In the genomic region with DNA sequence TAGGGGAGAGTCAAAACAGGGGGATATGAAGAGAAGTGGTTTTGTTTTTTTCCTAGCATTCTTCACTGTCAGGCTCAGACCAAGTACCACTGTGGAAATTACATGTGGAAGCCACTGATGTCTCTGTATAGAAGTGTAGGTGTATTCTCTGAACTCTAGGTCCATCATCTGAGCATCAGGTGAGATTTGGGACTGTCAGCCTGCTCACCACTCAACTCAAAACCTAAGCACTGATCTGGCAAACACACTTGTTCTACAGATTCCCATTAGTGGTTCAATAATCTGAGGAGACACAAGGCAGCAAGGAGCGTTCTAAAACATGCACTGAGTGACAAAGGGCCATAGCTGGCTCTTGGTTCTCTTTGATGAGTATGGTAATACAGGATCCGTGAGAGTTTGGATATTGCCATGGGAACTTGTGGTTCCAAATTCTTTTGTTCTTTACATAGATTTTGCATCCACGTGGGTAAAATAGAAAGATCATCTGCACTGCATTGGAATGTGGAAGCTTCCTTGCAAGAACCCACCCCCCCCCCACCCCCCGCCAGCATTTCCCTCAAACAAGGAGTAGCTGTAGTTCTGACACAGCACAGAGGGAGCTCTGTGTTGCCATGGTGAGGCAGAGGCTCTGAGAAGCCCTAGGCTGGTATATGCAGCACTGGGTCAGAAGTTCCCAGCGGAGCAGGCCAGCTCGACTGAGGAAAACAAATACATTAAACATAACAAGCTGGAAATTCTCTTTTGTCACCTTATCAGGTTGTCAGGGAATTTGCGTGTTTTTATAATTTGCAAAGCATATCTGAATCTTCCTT, we compare ENCODE assay signal across 11 mouse cellular contexts.
DNase-seq lines count a peak whose midpoint lies in the region; ATAC-seq and TF ChIP-seq lines count a peak whose summit lies in the region.
"Had no signal": no experiment of that assay in that cellular context is flagged by ENCODE, and none has a peak within 500 bp of the region (broad histone marks: within the 10 kb centered on the region; RNA-seq: fewer than 3 reads in every experiment).

No protein-coding gene starts in this region.

- H3K9me3 ChIP-seq in stomach, embryonic 14.5 days (ENCODE audit: control insufficient read depth, low read depth, low read length): no peaks in the 10 kb centered on the region
- no peaks in the 10 kb centered on the region for H3K9me3 ChIP-seq in stomach, postnatal 0 days (ENCODE audit: control insufficient read depth, low read length)
- peaks cover 5% of the 10 kb centered on the region; the same call in 1 of the 2 replicates for H3K9me3 ChIP-seq in midbrain, embryonic 12.5 days

- H3K27me3 ChIP-seq in stomach, embryonic 14.5 days (ENCODE audit: control insufficient read depth, insufficient read depth, low read length): no peaks in the 10 kb centered on the region
- H3K27me3 ChIP-seq in stomach, postnatal 0 days (ENCODE audit: control insufficient read depth, insufficient read depth, low read length): no peaks in the 10 kb centered on the region
- no peaks in the 10 kb centered on the region for H3K27me3 ChIP-seq in midbrain, embryonic 12.5 days
- H3K27me3 ChIP-seq: Patski had no signal

- no peak overlapping the region for H3K9ac ChIP-seq in stomach, embryonic 14.5 days (replicated peaks; ENCODE audit: low read depth, low read length)
- H3K9ac ChIP-seq in stomach, postnatal 0 days (ENCODE audit: low read length): no peak overlapping the region
- no peak overlapping the region for H3K9ac ChIP-seq in midbrain, embryonic 12.5 days (replicated peaks)

- H3K36me3 ChIP-seq in stomach, embryonic 14.5 days (ENCODE audit: control insufficient read depth, insufficient read depth, low read length): no peaks in the 10 kb centered on the region
- no peaks in the 10 kb centered on the region for H3K36me3 ChIP-seq in stomach, postnatal 0 days (ENCODE audit: control insufficient read depth, insufficient read depth, low read length)
- no peaks in the 10 kb centered on the region for H3K36me3 ChIP-seq in midbrain, embryonic 12.5 days

- peak; percentile 65; the same call in 1 of the 2 replicates for ATAC-seq in stomach, embryonic 14.5 days (ENCODE audit: insufficient number of reproducible peaks, insufficient read depth, low FRiP score, low read depth)
- no peak for ATAC-seq in stomach, postnatal 0 days (ENCODE audit: low FRiP score, low TSS enrichment)
- peak; percentile 98 for ATAC-seq in midbrain, embryonic 12.5 days (ENCODE audit: low FRiP score, low read depth)
- ATAC-seq: Patski had no signal

- intact Hi-C loops in heart, postnatal 25 days (cut with DNase I): no loop called here

- TF ChIP-seq CTCF in stomach, postnatal 0 days (IDR thresholded peaks at IDR 0.05; ENCODE audit: low read depth): no peak

- no peak overlapping the region for H3K4me2 ChIP-seq in stomach, embryonic 14.5 days (replicated peaks; ENCODE audit: low read depth, low read length)
- no peak overlapping the region for H3K4me2 ChIP-seq in stomach, postnatal 0 days (replicated peaks; ENCODE audit: low read depth)
- H3K4me2 ChIP-seq in midbrain, embryonic 12.5 days (replicated peaks): peak overlapping the region; percentile 22

- H3K27ac ChIP-seq in stomach, embryonic 14.5 days (ENCODE audit: low read length): no peak overlapping the region
- H3K27ac ChIP-seq in stomach, postnatal 0 days (replicated peaks): no peak overlapping the region
- peak overlapping the region; percentile 75 for H3K27ac ChIP-seq in midbrain, embryonic 12.5 days (replicated peaks)
- H3K27ac ChIP-seq: left cerebral cortex, adult 2 months had no signal

- DNase-seq in stomach, postnatal 0 days (ENCODE audit: low spot score): no peak
- DNase-seq in frontal cortex, postnatal 10 days (ENCODE audit: low spot score in 2 of 2): peak; percentile 25 to 36
- DNase-seq in gastrocnemius, postnatal 4 days (ENCODE audit: low spot score in 2 of 2): no peak
- DNase-seq in adipocyte (ENCODE audit: low spot score): no peak
- DNase-seq in heart, postnatal 25 days (ENCODE audit: low spot score): no peak
- DNase-seq in urinary bladder, adult 18-20 months (ENCODE audit: low spot score in 2 of 2): no peak

- no peak for TF ChIP-seq EP300 in stomach, postnatal 0 days (optimal IDR thresholded peaks at IDR 0.05)

- WGBS in stomach, embryonic 14.5 days: 18% methylated on average over 7 of the region's 7 CpGs
- 23% methylated on average over 7 of the region's 7 CpGs for WGBS in stomach, postnatal 0 days
- 4% methylated on average over 7 of the region's 7 CpGs for WGBS in midbrain, embryonic 12.5 days

- no peaks in the 10 kb centered on the region for H3K4me1 ChIP-seq in stomach, embryonic 14.5 days (ENCODE audit: control insufficient read depth, insufficient read depth, low read length)
- H3K4me1 ChIP-seq in stomach, postnatal 0 days (replicated peaks; ENCODE audit: control insufficient read depth, insufficient read depth): no peaks in the 10 kb centered on the region
- H3K4me1 ChIP-seq in midbrain, embryonic 12.5 days: peaks cover 25% of the 10 kb centered on the region

- H3K4me3 ChIP-seq in stomach, embryonic 14.5 days (ENCODE audit: low read depth, low read length): no peak overlapping the region
- H3K4me3 ChIP-seq in stomach, postnatal 0 days (ENCODE audit: low read depth, low read length): no peak overlapping the region
- no peak overlapping the region for H3K4me3 ChIP-seq in midbrain, embryonic 12.5 days
- H3K4me3 ChIP-seq: erythroblast, embryonic 14.5 days; left cerebral cortex, adult 2 months had no signal

Comparison
In these comparisons a context has a peak if more than half of its experiments do, and no peak if none do; other contexts are left out.
1. DNase-seq: peak in frontal cortex, postnatal 10 days (2 of 2); none in stomach, postnatal 0 days (single experiment), gastrocnemius, postnatal 4 days (0 of 2), adipocyte (single experiment), heart, postnatal 25 days (single experiment) and urinary bladder, adult 18-20 months (0 of 2).